Mouse (Mus musculus) frontal cortex, adult 2 months (tissue): ENCODE measurements around the gene Taok3. TPM values are rescaled to one million over a fixed set of nuclear protein-coding genes. Genes with fewer than 3 reads are reported as not detected.
A peak's percentile ranks its signal among the peaks of the same experiment; 100 is the strongest.

Source experiments
- DNase-seq, 2 experiments: peaks; one replicate each; pipeline ENCODE4 v3.0.0; 2022; ENCODE audit warnings: low spot score in 1 of 2; ENCODE audit errors: extremely low spot score in 1 of 2
- polyA plus RNA-seq: library from polyadenylated mRNA; depleted of rRNA; stranded (reverse); fragments of >200 nt; gene quantifications from 2 replicates; pipeline ENCODE4 v1.2.3, GENCODE M21; 2012

Gene Taok3
- polyA plus RNA-seq, 1 experiment: 48.2 TPM

DNA sequence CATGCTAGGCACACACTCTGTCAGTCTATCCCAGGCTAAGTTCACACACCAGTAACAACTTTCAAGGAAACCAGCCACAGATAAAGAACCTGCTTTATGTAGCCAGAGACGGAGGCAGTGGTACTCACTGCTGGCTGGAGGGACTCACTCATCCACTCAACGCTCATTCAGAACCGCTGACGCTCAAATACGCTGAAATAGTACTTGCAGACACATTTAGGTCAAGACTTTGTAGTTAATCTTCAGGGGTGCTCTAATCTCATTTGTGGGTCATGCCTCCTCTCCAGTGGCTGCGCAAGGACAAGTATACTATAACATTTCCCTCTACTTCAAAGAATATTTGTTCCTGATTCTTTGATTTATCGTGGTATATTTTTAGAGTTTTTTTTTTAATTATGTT is 54.1 kb downstream of the Taok3 start:
- no peak for DNase-seq

DNA sequence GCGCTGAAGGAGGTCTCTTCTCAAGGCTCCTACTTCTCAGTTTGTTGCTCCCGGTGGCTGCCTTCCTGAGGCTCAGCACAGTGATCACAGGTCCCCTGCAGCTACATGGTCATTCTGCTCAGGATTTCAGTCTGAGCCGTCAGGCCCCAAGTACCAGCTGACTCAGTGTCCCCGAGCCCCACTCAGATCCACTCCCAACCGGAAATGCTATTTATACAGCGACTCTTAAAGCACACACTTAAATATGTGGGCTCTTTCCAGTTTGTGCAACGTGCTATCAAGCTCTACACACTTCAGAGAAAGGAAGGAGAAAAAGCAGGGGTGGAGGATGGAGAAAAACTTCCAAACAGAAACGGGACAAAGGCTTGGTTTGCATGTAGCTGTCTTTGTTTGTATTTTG is 56.0 kb downstream of the Taok3 start:
- no peak for DNase-seq

DNA sequence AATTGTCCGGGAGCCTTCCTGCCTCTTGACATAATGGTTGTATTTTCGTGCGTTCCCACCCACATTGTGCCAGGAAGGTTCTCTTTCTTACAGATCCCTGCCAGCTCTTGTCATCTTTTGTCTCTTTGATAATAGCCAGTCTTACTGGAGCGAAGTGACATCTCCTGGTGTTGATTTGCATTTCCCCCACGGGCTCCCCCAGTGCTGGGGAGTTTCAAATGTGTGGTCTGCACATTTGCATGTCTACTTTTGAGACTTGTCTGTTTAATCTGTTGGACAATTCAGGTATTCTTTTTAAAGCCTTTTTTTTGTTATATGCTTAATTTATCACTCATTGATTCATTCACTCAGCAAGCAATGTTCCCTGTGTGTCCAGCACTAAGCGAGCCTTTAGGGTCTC is 58.1 kb downstream of the Taok3 start:
- DNase-seq: no peak

- no peak for DNase-seq
These were observed 58.6 kb downstream of the Taok3 start for GRCm38 (mm10) chr5:117178486-117178885.

GRCm38 (mm10) chr5:117181921-117182320 is 62.0 kb downstream of the Taok3 start:
- DNase-seq: no peak

DNA sequence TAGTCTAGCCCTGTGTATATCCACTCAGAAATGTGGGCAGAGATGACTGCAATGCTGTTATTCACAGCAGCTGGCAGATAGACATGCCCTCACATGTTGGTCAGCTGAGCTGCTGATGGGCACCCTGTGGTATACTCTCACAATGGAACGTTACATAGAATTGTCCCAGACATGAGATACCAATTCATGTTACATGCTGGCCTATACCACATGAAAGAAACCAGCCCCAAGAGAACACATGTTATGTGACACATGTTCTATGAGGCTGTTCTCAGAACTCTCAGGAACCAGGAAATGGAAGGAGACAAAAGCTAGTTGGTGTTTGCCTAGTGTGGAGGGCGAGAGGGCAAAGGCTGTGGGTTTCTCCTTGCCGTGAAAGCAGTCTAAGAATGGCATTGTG is 62.5 kb downstream of the Taok3 start:
- DNase-seq: no peak

GRCm38 (mm10) chr5:117184832-117185231 is 64.9 kb downstream of the Taok3 start:
- DNase-seq: no peak

GRCm38 (mm10) chr5:117185673-117186072 is 65.7 kb downstream of the Taok3 start:
- DNase-seq: no peak

DNA sequence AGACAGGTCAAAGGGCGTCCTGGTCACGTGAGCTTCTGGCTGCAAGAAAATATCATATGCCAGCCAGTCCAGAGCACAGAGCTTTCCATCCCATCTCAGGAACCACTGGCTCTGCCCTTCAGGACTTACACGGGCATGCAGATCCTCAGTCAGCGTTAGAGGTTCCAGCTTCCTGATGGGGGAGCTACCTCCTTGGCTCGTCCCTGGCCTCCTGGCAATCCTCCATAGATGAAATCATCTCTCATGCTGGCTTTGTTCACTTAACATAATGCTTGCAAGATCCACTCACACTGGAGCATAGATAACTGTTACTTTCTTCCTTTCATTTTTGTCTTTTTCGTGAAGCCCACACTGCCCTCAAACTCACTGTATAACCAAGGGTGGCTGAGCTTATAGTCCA is 72.1 kb downstream of the Taok3 start:
- no peak for DNase-seq

GRCm38 (mm10) chr5:117193748-117194147 is 73.8 kb downstream of the Taok3 start:
- no peak for DNase-seq

- DNase-seq: no peak
These were observed 74.7 kb downstream of the Taok3 start for GRCm38 (mm10) chr5:117194672-117195071.

DNA sequence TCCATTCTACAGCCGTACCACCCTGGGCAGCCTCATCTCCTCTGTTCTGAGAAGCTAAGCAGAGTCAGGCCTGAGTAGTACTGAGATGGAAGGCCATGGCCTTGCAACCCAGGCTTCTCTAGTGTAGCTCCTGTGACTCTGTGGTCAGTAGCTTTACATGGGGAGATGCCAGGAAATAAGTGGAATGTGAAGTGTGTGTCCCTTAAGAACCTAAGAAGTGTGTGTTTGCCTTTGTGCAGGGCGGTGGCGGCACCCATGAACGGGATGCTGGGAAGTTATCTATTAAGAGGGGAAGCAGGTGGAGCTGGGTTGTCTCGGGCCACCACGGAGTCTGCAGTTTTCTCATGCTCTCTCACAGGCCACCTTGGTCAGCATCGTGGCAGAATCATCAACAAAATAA is 76.6 kb downstream of the Taok3 start:
- DNase-seq: no peak

- DNase-seq: no peak
These were observed 78.5 kb downstream of the Taok3 start for GRCm38 (mm10) chr5:117198390-117198789.

GRCm38 (mm10) chr5:117207286-117207685 is 87.4 kb downstream of the Taok3 start:
- DNase-seq: peak in 1 of 2 experiments; percentile 12

DNA sequence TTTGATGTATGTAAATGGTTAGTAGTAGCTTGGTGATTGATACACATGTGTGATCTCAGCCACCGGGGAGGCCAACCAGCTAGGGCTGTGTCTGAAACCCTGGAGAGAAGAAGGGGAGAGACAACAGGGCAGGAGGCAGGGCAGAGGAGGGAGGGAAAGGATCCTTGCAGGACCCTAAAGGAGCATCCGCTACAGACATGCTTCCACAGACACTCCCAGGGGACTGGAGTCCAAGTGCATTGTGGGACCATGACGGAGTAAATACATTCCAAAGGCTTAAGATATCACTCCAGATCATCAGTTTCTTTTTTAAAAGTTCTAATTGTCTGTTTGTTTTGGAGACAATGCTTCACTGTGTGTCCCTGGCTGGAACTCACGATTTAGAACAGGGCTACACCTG is 94.1 kb downstream of the Taok3 start:
- DNase-seq: no peak

DNA sequence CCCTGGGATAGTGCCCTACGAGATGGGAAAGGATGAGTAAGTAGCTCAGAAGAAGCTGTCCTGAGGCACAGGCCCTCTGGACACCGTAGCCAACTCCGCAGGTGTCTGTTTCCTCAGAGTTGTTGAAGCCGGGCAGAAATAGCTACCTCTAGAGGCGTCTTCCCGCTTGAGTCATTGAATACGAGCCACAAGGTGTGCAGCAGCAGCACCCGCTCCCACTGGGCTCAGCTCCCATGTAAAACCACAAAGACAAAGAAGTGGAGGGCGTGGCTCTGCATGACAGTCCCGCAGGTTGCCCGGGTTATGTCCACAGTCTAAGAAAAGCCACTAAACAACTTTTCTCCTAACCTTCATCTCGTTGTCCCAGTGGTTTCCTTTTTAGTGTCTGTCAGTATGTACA is 111.1 kb downstream of the Taok3 start:
- no peak for DNase-seq

DNA sequence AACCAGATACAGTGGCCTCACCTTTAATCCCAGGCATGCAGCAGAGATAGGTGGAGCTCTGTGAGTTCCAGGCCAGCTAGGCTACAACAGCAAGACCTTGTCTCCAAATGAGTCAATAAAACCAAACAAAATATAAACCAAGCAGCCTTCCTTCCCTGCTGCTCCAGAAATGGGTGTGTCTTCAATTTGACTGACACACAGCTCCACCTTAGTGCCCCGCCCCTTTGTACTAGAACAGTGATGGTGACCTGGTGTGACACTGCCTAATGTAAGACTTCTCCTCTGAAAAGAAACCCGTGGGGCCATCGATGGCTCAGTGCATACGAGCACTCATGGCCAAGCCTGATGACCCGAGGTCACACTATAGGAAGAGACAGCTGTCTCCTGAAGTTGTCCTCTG is 116.6 kb downstream of the Taok3 start:
- DNase-seq: no peak

- DNase-seq: peak in 1 of 2 experiments; percentile 16
These were observed 119.2 kb downstream of the Taok3 start for GRCm38 (mm10) chr5:117239106-117239505.

DNA sequence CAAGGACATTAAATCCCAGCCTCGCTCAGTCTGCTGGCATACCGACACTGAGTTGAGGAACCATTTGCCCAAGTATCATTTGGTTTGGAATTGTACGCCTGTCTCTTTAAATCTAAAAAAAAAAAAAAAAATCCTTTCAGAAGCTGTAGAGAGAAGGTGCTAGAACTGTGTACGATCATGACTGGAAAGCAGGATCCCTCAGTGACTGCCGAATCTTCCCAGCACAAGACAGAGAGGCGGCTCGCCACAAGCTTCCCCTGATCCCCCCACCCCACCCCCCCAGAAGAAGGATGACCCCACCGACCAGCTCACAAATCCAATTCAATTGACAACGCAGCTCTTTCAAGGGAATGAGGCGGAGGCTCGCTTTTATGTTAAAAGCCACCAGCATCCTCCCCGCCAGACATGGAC is 120.4 kb downstream of the Taok3 start:
- DNase-seq: peak in 1 of 2 experiments; percentile 58

GRCm38 (mm10) chr5:117240761-117241322 is 120.9 kb downstream of the Taok3 start:
- DNase-seq: peak in 1 of 2 experiments; percentile 67

DNA sequence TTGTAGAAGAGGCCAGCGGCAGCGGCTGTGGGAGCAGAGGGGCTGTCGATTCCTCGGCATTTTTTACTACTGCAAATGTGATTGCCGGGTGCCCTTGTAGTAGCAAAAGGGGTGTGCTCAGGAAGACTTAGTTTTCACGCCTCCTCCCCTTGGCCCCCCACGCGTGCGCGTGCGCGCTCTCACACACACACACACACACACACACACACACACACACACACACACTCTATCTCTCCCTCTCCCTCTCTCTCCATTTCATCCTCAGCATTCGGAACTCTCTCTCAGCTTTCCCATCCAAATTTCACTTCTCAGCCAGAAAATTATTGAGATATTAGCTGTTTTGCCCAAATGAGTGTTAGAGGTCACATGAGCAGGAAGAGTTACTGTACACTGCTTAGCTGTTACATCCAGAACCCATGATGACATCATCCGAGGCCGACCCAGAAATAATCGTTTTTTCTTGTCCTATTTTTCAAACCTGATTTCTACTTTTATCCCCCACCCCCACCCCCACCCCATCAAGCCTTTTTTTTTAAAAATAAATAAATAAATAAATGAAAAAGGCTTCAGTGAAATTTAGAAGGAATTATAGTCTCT is 122.1 kb downstream of the Taok3 start:
- DNase-seq: peak in 1 of 2 experiments; percentile 69

DNA sequence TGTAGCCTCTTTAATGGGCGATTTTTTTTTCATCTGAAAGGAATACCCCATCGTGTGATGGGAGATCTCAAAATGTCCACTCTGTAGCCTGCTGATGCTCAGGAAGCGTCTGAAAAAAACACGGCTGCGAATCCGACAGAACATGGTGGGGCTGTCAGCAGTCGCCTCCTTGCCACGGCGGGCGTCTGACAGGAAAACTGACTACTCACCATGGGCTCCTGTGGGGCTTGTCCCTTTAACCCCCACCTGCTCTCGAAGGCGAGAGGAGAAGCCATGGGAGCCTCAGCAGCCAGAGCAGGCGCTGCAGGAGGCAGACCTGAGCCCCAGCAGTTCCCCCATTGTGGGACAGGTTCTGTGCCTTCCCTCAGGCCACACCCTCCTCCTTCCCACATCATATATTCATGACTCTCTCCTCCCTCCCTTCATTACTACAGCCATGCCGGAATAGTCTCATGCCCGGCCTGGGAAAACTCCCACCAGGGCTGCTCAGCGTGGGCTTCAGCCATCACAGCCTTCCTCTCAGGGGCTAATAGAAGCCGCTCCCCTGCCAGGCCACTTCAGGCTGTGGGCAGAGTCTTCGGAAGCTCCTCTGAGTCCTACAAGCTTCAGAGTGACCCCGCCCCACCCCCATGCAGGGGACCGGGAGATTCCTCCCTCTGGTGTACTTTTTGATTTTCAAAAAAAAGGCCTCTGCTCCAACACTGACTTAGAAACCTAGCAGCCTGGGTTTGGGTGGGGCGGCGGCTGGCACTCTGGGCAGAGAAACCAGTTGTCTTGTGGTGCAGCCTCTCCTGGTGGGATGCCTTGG is 122.9 kb downstream of the Taok3 start:
- DNase-seq: peak in 1 of 2 experiments; percentile 43
